Mouse (Mus musculus) inflammation-experienced regulatory T-cells, adult 16 weeks (primary cell): ENCODE measurements around the gene Spc24. TPM values are rescaled to one million over a fixed set of nuclear protein-coding genes. Genes with fewer than 3 reads are reported as not detected.

ENCODE experiments used
- polyA plus RNA-seq: library from polyadenylated mRNA; unstranded; fragments of 100-300 nt; shearing (Covaris generic); gene quantifications from one replicate; pipeline ENCODE4 v1.2.1, GENCODE M21; 2017

Spc24 gene
- 7.4 TPM for polyA plus RNA-seq

DNA sequence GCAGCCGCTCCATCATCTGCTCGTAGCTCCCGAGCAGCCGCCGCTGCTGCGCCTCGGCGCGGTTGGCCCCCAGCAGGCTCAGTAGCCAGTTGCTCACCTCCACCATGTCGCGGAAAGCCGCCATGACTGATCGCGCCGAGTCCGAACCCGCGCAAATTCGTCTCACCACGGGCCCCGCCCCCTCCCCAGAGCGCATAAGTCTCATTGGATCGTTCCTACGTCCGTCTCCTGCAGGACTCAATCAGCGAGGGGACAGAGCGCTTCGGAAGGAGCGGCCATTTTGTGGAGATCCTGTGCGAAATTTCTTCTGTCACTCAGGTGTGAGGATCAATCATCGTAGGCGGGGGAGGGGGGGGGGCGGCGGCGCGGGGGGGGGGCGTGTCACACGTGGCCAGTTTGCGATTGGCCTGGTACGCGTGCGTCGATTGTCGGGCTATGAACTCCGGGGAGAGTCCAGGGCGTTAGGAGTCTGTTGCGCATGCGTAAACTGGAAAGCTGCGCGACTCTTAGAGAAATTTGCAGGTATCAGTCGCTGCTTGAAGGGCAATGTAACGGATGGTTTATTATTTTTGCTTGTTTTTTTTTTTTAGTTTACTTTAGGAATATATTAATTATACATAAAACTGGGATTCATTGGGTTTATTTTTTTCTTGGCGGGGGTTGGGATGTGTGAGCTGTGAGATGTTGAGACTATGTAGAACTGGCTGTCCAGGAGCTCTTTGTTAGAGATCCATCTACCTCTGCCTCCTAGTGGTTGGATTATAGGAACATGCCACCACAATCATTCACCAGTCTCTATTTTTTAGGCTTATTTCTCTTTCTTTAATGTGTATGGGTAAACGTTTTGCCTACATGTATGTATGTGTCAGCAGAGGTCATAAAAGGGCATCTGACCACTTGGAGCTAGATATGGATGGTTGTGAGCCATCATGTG lies at the start of gene Spc24:
Gene Spc24, minus strand, starts transcription at position 149 of the 934 bp plus-strand sequence.

DNA sequence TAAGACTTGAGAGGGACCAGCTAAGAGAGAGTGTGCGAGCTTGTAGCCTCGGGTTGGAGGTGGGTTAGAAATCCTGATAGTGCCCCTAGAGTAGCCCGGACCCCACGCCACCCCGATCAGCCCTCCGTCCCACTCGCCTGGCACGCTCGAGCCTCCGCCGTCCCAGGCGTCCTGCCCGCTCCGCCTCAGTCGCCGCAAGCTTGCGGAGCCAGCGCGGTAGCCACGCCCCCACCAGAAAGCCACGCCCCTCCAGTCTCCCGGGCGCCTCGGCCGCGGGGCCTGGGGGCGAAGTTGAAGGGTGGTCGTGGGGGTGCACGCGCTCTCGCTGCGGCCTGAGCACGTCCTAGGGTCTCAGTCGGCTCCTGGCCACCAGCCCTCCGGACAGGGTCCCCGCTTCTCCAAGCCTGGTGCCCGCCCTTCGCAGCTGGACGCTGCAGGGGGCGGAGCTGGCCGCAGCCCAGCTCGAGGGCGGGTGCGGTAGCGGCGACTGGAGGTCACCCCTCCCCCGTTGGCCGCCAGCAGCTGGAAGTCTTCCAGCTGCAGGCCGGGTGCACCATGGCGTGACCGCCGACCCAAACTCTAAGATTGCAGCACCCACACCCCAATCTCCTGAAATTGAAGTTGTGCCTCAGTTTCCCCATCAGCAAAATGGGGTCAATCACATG lies 38.4 kb upstream of the Spc24 start, which contains the start of gene Kank2:
Gene Kank2, minus strand, starts transcription at position 400 of the 665 bp plus-strand sequence.

DNA sequence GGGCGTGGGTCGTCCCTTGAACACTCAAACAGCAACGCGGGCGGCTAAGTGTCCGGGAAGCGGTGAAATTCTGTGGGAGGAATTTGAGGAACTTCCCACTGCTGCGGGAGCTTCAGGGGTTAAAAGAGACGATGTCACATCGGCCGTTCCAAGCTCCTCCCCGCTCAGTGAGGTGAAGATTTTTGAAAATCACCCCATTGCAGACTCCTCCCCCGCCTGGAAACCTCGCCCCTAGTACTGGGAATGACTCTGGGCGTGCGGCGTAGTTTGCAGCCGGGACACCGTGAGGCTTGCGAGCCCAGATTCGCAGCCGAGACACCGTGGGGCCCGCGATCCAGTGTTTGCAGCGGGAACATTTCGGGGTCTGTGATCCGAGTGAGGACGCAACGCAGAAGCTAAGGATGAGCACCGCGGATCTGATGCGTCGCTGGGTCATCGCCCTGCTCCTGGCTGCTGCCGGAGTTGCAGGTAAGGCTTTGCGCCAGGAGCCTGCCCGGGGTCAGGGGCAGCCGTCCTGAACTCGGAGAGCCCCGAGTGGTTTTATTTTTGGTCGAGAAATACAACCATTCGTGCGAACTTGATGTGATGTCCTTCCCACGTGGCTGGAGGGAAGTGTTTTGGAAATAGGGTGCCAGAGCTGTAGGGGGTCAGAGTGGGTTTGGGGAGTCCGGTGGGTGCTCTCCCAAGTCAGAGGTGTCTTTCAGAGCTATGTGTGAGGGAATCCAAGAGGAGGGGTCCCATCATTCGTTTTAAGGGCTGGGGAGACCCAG lies 36.5 kb downstream of the Spc24 start, which contains the start of gene Ldlr:
Gene Ldlr, plus strand, starts transcription at position 107 of the 770 bp plus-strand sequence.

Other genes with a start within 250 kb of the Spc24 start
- 40.9 TPM for gene AB124611, start 234.1 kb downstream of the Spc24 start, polyA plus RNA-seq
- 8.1 TPM for gene Carm1, start 213.4 kb downstream of the Spc24 start, polyA plus RNA-seq
- 2.7 TPM for gene Timm29, start 167.6 kb downstream of the Spc24 start, polyA plus RNA-seq
- gene Yipf2, start 167.5 kb downstream of the Spc24 start, polyA plus RNA-seq = 35.3 TPM
- gene Smarca4, start 144.1 kb downstream of the Spc24 start, polyA plus RNA-seq = 71.6 TPM
- 32.4 TPM for gene Ldlr, start 36.8 kb downstream of the Spc24 start, polyA plus RNA-seq
- gene Kank2, start 38.4 kb upstream of the Spc24 start, polyA plus RNA-seq = not detected
- gene Angptl8, start 75.2 kb upstream of the Spc24 start, polyA plus RNA-seq = not detected
- gene Dock6, start 92.3 kb upstream of the Spc24 start, polyA plus RNA-seq = 5.5 TPM
- 17.7 TPM for gene Rab3d, start 157.9 kb upstream of the Spc24 start, polyA plus RNA-seq
- 0.46 TPM for gene Ccdc159, start 167.2 kb upstream of the Spc24 start, polyA plus RNA-seq
- gene Tmem205, start 167.3 kb upstream of the Spc24 start, polyA plus RNA-seq = 10.4 TPM
- gene Plppr2, start 176.7 kb upstream of the Spc24 start, polyA plus RNA-seq = 2.4 TPM
- 10.9 TPM for gene Swsap1, start 195.5 kb upstream of the Spc24 start, polyA plus RNA-seq
- gene Epor, start 203.2 kb upstream of the Spc24 start, polyA plus RNA-seq = 0.94 TPM
- gene Rgl3, start 229.1 kb upstream of the Spc24 start, polyA plus RNA-seq = 0.20 TPM
- not detected for gene Ccdc151, start 242.3 kb upstream of the Spc24 start, polyA plus RNA-seq
- 93.9 TPM for gene Prkcsh, start 242.5 kb upstream of the Spc24 start, polyA plus RNA-seq